ENCODE assay signal across 9 mouse cellular contexts in the genomic region with DNA sequence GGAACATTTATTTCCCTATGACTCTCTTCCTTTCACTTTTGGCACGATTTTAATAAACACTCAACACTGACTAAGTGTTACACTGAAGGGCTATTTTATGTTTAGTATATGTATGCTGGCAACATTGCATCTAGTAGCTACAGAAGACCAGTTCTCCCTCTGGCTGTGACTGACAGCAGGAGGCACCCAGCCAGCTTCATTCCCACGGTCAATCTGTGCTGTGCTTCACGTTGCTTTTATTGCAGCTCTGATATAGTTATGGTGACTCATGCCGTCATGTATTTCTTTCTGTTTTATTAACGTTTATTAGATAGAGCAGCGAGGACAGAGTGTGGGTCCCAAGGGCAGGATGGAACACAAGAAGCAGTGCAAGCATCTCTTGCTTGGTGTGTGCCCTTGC. TPM values are rescaled to one million over a fixed set of nuclear protein-coding genes. Genes with fewer than 3 reads are reported as not detected.
DNase-seq lines count a peak whose midpoint lies in the region; ATAC-seq and TF ChIP-seq lines count a peak whose summit lies in the region.
"Had no signal": no experiment of that assay in that cellular context is flagged by ENCODE, and none has a peak within 500 bp of the region (broad histone marks: within the 10 kb centered on the region; RNA-seq: fewer than 3 reads in every experiment).

No protein-coding gene starts in this region.

- H3K4me2 ChIP-seq in lung, embryonic 15.5 days: no peak overlapping the region; the same call in 1 of the 2 replicates
- H3K4me2 ChIP-seq in forebrain, postnatal 0 days (ENCODE audit: low read depth): no peak overlapping the region
- H3K4me2 ChIP-seq: embryonic facial prominence, embryonic 13.5 days; neural tube, embryonic 12.5 days had no signal

- H3K27ac ChIP-seq in lung, embryonic 15.5 days: no peak overlapping the region
- no peak overlapping the region for H3K27ac ChIP-seq in forebrain, postnatal 0 days (ENCODE audit: low read depth, low read length)
- H3K27ac ChIP-seq: embryonic facial prominence, embryonic 13.5 days; neural tube, embryonic 12.5 days had no signal

- no peaks in the 10 kb centered on the region for H3K27me3 ChIP-seq in lung, embryonic 15.5 days
- H3K27me3 ChIP-seq in forebrain, postnatal 0 days (ENCODE audit: insufficient read depth, low read length): no peaks in the 10 kb centered on the region
- H3K27me3 ChIP-seq: embryonic facial prominence, embryonic 13.5 days; neural tube, embryonic 12.5 days had no signal

- ATAC-seq in lung, embryonic 15.5 days (ENCODE audit: borderline replicate concordance, extremely low read depth, low FRiP score, low TSS enrichment): 0 out of 2 replicates have a peak, but pooled peaks have one; percentile 31
- ATAC-seq in forebrain, postnatal 0 days: peak; percentile 41

- H3K36me3 ChIP-seq in lung, embryonic 15.5 days: no peaks in the 10 kb centered on the region
- no peaks in the 10 kb centered on the region for H3K36me3 ChIP-seq in forebrain, postnatal 0 days (ENCODE audit: insufficient read depth)
- H3K36me3 ChIP-seq: embryonic facial prominence, embryonic 13.5 days; neural tube, embryonic 12.5 days had no signal

- H3K4me3 ChIP-seq in lung, embryonic 15.5 days: no peak overlapping the region
- H3K4me3 ChIP-seq in forebrain, postnatal 0 days (ENCODE audit: low read depth, low read length): no peak overlapping the region
- H3K4me3 ChIP-seq: embryonic facial prominence, embryonic 13.5 days; neural tube, embryonic 12.5 days had no signal

- no peak for DNase-seq in lung, adult 18-20 months
- no peak for DNase-seq in forebrain, postnatal 0 days
- DNase-seq in layer of hippocampus, adult 9-11 months: peak; percentile 86
- peak; percentile 32 for DNase-seq in right cerebral cortex, postnatal 4 days
- no peak for DNase-seq in spleen, postnatal 4 days (ENCODE audit: low spot score in 2 of 2)
- DNase-seq in thymus, postnatal 25 days: no peak

- 59% methylated on average over 6 of the region's 6 CpGs for WGBS in lung, embryonic 15.5 days
- WGBS in forebrain, postnatal 0 days: 43% methylated on average over 6 of the region's 6 CpGs

- H3K4me1 ChIP-seq in lung, embryonic 15.5 days: peaks cover 21% of the 10 kb centered on the region
- no peaks in the 10 kb centered on the region for H3K4me1 ChIP-seq in forebrain, postnatal 0 days (ENCODE audit: insufficient read depth)
- H3K4me1 ChIP-seq: embryonic facial prominence, embryonic 13.5 days had no signal

- H3K9ac ChIP-seq in lung, embryonic 15.5 days: no peak overlapping the region
- no peak overlapping the region for H3K9ac ChIP-seq in forebrain, postnatal 0 days
- H3K9ac ChIP-seq: embryonic facial prominence, embryonic 13.5 days; neural tube, embryonic 12.5 days had no signal

- no peaks in the 10 kb centered on the region for H3K9me3 ChIP-seq in lung, embryonic 15.5 days
- no peaks in the 10 kb centered on the region for H3K9me3 ChIP-seq in forebrain, postnatal 0 days (ENCODE audit: low read length)
- H3K9me3 ChIP-seq: embryonic facial prominence, embryonic 13.5 days; neural tube, embryonic 12.5 days had no signal

- no peak for TF ChIP-seq CTCF in forebrain, postnatal 0 days (IDR thresholded peaks at IDR 0.05; ENCODE audit: low read depth)

RNA-seq across cellular contexts. Expression of a gene that starts 20.2 kb away (rescaled TPM):
- 10.3 and 12.3 TPM in 2 replicates for polyA plus RNA-seq in lung, embryonic 15.5 days (2015; fragmentation: Nextera tagmentation; extraction: Ambion mirVana)
- total RNA-seq in forebrain, postnatal 0 days (2014; rRNA removed): 10.5 and 12.0 TPM in 2 replicates
- polyA plus RNA-seq in forebrain, postnatal 0 days (2015; fragmentation: Nextera tagmentation; extraction: Ambion mirVana): 4.1 and 5.6 TPM in 2 replicates

Comparison
In these comparisons a context has a peak if more than half of its experiments do, and no peak if none do; other contexts are left out.
1. DNase-seq: peak in layer of hippocampus, adult 9-11 months (single experiment) and right cerebral cortex, postnatal 4 days (single experiment); none in lung, adult 18-20 months (0 of 2), forebrain, postnatal 0 days (single experiment), spleen, postnatal 4 days (0 of 2) and thymus, postnatal 25 days (single experiment).